Mouse (Mus musculus): ENCODE results near the gene Sqstm1. TPM values are rescaled to one million over a fixed set of nuclear protein-coding genes. Genes with fewer than 3 reads are reported as not detected.

Sqstm1 gene
- polyA plus RNA-seq, 1 experiment, result 43.2 TPM

GRCm38 (mm10) chr11:50198916-50199315, 11.7 kb downstream of the Sqstm1 start:
- peaks cover 2% of the 10 kb centered on the region for H3K36me3 ChIP-seq (ENCODE audit: control insufficient read depth, insufficient read depth, low read length)
- H3K27me3 ChIP-seq (ENCODE audit: control insufficient read depth, insufficient read depth, low read length), result no peaks in the 10 kb centered on the region
- no peak overlapping the region for H3K27ac ChIP-seq (ENCODE audit: control insufficient read depth, insufficient read depth, low read depth, low read length)
- TF ChIP-seq POLR2A (IDR thresholded peaks at IDR 0.05; ENCODE audit: control insufficient read depth, low read depth, low read length) (no peak), CTCF (IDR thresholded peaks at IDR 0.05; ENCODE audit: control insufficient read depth, insufficient read depth, insufficient replicate concordance, low read depth, low read length) (no peak)
- H3K4me1 ChIP-seq (ENCODE audit: control insufficient read depth, insufficient read depth, low read length), result no peaks in the 10 kb centered on the region; the same call in 1 of the 2 replicates
- no peak overlapping the region for H3K4me3 ChIP-seq (ENCODE audit: control insufficient read depth, low read depth, low read length)

DNA sequence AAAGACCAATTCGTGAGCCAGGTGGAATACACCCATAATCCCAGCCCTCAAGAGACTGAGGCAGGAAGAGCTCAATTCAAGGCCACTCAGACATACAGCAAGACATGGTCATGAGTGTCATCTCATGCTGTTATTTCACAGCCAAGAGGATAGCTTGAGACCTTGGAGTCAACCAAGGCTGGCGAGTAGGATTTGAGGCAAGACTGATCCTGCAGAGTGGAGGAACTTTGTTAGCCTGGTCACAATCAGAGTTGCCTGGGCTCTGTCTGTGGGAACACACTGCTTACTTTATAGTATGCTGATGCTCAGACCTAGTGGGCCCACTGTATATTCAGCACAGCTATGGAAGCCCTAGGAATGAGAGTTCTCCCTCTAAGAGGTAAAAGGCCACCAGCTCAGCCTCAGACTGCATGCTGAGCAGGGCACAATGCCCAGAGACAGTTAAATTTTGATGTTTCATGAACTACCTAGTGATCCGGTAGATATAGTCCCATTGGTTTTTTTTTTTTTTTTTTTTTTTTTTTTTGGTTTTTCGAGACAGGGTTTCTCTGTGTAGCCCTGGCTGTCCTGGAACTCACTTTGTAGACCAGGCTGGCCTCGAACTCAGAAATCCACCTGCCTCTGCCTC, 12.3 kb downstream of the Sqstm1 start:
- H3K4me3 ChIP-seq (ENCODE audit: control insufficient read depth, low read depth, low read length), result no peak overlapping the region
- no peak overlapping the region for H3K27ac ChIP-seq (ENCODE audit: control insufficient read depth, insufficient read depth, low read depth, low read length)
- no peaks in the 10 kb centered on the region; the same call in 1 of the 2 replicates for H3K4me1 ChIP-seq (ENCODE audit: control insufficient read depth, insufficient read depth, low read length)
- no peaks in the 10 kb centered on the region for H3K27me3 ChIP-seq (ENCODE audit: control insufficient read depth, insufficient read depth, low read length)
- H3K36me3 ChIP-seq (ENCODE audit: control insufficient read depth, insufficient read depth, low read length), result peaks cover 2% of the 10 kb centered on the region
- no peak for TF ChIP-seq POLR2A (IDR thresholded peaks at IDR 0.05; ENCODE audit: control insufficient read depth, low read depth, low read length)
- no peak for TF ChIP-seq CTCF (IDR thresholded peaks at IDR 0.05; ENCODE audit: control insufficient read depth, insufficient read depth, insufficient replicate concordance, low read depth, low read length)

GRCm38 (mm10) chr11:50197500-50197899, 13.1 kb downstream of the Sqstm1 start:
- TF ChIP-seq POLR2A (IDR thresholded peaks at IDR 0.05; ENCODE audit: control insufficient read depth, low read depth, low read length) (no peak), CTCF (IDR thresholded peaks at IDR 0.05; ENCODE audit: control insufficient read depth, insufficient read depth, insufficient replicate concordance, low read depth, low read length) (no peak)
- peaks cover 2% of the 10 kb centered on the region for H3K36me3 ChIP-seq (ENCODE audit: control insufficient read depth, insufficient read depth, low read length)
- H3K4me1 ChIP-seq (ENCODE audit: control insufficient read depth, insufficient read depth, low read length), result no peaks in the 10 kb centered on the region; the same call in 1 of the 2 replicates
- no peak overlapping the region for H3K27ac ChIP-seq (ENCODE audit: control insufficient read depth, insufficient read depth, low read depth, low read length)
- H3K27me3 ChIP-seq (ENCODE audit: control insufficient read depth, insufficient read depth, low read length), result no peaks in the 10 kb centered on the region
- H3K4me3 ChIP-seq (ENCODE audit: control insufficient read depth, low read depth, low read length), result no peak overlapping the region

GRCm38 (mm10) chr11:50194793-50195192, 15.8 kb downstream of the Sqstm1 start:
- TF ChIP-seq POLR2A (IDR thresholded peaks at IDR 0.05; ENCODE audit: control insufficient read depth, low read depth, low read length) (no peak), CTCF (IDR thresholded peaks at IDR 0.05; ENCODE audit: control insufficient read depth, insufficient read depth, insufficient replicate concordance, low read depth, low read length) (no peak)
- H3K4me1 ChIP-seq (ENCODE audit: control insufficient read depth, insufficient read depth, low read length), result no peaks in the 10 kb centered on the region; the same call in 1 of the 2 replicates
- H3K27me3 ChIP-seq (ENCODE audit: control insufficient read depth, insufficient read depth, low read length), result no peaks in the 10 kb centered on the region
- H3K4me3 ChIP-seq (ENCODE audit: control insufficient read depth, low read depth, low read length), result no peak overlapping the region
- H3K36me3 ChIP-seq (ENCODE audit: control insufficient read depth, insufficient read depth, low read length), result no peaks in the 10 kb centered on the region; the same call in none of the 2 replicates
- H3K27ac ChIP-seq (ENCODE audit: control insufficient read depth, insufficient read depth, low read depth, low read length), result no peak overlapping the region

- Histone ChIP-seq H3K27me3 (ENCODE audit: control insufficient read depth, insufficient read depth, low read length) (no peaks in the 10 kb centered on the region), H3K4me3 (ENCODE audit: control insufficient read depth, low read depth, low read length) (no peak overlapping the region)
These were observed 16.6 kb downstream of the Sqstm1 start for GRCm38 (mm10) chr11:50194070-50194469.

DNA sequence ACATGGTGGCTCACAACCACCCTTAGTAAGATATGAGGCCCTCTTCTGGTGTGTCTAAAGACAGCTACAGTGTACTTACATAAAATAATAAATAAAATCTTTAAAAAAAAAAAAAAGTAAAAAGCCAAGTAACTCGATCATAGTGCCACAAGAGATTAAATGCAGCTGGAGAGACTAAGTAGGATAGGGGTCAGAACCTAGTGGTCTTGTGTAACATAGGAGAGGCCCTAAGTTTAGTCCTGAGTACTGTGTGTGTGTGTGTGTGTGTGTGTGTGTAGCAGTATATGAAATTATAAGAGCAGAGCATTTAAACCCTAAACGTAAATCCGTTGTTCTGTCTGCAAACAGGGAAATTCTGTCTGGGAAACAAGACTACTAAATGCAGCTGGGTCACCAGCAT, 18.3 kb downstream of the Sqstm1 start:
- no peaks in the 10 kb centered on the region; the same call in 1 of the 2 replicates for H3K4me1 ChIP-seq (ENCODE audit: control insufficient read depth, insufficient read depth, low read length)
- no peak overlapping the region for H3K4me3 ChIP-seq (ENCODE audit: control insufficient read depth, low read depth, low read length)
- no peak overlapping the region for H3K27ac ChIP-seq (ENCODE audit: control insufficient read depth, insufficient read depth, low read depth, low read length)
- no peak for TF ChIP-seq CTCF (IDR thresholded peaks at IDR 0.05; ENCODE audit: control insufficient read depth, insufficient read depth, insufficient replicate concordance, low read depth, low read length)
- TF ChIP-seq POLR2A (IDR thresholded peaks at IDR 0.05; ENCODE audit: control insufficient read depth, low read depth, low read length), result no peak
- no peaks in the 10 kb centered on the region; the same call in 1 of the 2 replicates for H3K36me3 ChIP-seq (ENCODE audit: control insufficient read depth, insufficient read depth, low read length)
- H3K27me3 ChIP-seq (ENCODE audit: control insufficient read depth, insufficient read depth, low read length), result no peaks in the 10 kb centered on the region

More at GRCm38 (mm10) chr11:50194070-50194469, 16.6 kb downstream of the Sqstm1 start:
- Histone ChIP-seq H3K36me3 (ENCODE audit: control insufficient read depth, insufficient read depth, low read length) (no peaks in the 10 kb centered on the region; the same call in 1 of the 2 replicates), H3K27ac (ENCODE audit: control insufficient read depth, insufficient read depth, low read depth, low read length) (no peak overlapping the region), H3K4me1 (ENCODE audit: control insufficient read depth, insufficient read depth, low read length) (no peaks in the 10 kb centered on the region; the same call in 1 of the 2 replicates)
- no peak for TF ChIP-seq POLR2A (IDR thresholded peaks at IDR 0.05; ENCODE audit: control insufficient read depth, low read depth, low read length)
- TF ChIP-seq CTCF (IDR thresholded peaks at IDR 0.05; ENCODE audit: control insufficient read depth, insufficient read depth, insufficient replicate concordance, low read depth, low read length), result no peak

DNA sequence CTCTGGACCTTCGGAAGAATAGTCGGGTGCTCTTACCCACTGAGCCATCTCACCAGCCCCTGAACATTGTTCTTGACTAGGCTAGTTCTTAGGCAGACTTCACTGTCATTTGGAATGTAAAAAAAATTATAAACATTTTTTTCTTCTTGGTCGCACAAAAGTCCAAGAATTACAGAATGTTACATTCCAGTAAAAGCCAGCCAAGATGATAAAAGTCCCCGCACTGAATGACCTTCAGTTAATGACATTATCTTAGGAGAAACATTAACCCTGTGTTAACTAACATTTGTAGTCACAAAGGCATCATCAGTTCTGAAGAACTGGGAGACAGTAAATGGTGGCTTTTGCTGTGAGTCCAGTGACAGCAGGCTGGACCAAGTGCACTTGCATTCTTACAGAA, 20.3 kb downstream of the Sqstm1 start:
- TF ChIP-seq POLR2A (IDR thresholded peaks at IDR 0.05; ENCODE audit: control insufficient read depth, low read depth, low read length), result no peak
- H3K4me3 ChIP-seq (ENCODE audit: control insufficient read depth, low read depth, low read length), result no peak overlapping the region
- no peaks in the 10 kb centered on the region; the same call in 1 of the 2 replicates for H3K4me1 ChIP-seq (ENCODE audit: control insufficient read depth, insufficient read depth, low read length)
- no peaks in the 10 kb centered on the region for H3K27me3 ChIP-seq (ENCODE audit: control insufficient read depth, insufficient read depth, low read length)
- peak overlapping the region; percentile 49; the same call in 1 of the 2 replicates for H3K27ac ChIP-seq (ENCODE audit: control insufficient read depth, insufficient read depth, low read depth, low read length)
- no peaks in the 10 kb centered on the region for H3K36me3 ChIP-seq (ENCODE audit: control insufficient read depth, insufficient read depth, low read length)

All from testis, adult 2 months (tissue).